Mouse (Mus musculus) urinary bladder, postnatal 25 days (tissue): ENCODE data around the gene Pqlc2.

Experiments used
- DNase-seq: peaks from one replicate; pipeline ENCODE4 v3.0.0; 2022; ENCODE audit warnings: low spot score

Pqlc2 gene

DNA sequence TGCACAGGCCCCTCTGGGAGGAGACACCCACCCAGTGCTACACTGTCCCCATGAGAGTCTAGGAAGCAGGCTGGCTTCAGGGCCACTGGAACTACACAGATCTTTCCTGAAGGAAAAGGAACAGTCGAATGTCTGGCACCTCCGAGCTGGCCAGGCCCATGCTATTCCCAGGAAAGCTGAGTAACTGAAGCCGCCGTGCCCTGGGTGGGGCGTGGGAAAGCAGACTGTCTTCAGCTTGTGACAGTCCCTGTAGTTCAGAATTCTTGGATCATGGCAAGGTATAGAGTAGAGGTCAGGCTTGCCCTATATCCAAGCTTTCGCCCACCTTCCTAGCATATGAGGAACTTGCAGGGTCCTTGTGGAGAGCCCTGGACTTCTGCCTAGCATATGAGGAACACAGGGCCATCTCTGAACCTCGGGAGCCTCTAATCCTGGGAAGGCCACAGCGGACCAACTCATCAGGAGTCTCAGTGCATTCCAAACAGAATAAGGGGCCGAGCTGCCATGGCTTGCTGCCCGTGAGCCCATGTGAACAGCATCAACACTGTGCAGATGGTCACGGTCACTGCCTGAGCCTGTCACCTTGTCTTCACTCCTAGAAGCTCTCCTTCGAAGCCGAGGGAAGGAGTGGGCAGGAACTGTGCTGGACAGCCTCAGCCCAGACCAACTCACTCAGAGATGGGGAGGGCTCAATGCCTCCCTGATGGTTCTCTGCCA is 44.6 kb downstream of the Pqlc2 start:
- no peak for DNase-seq

DNA sequence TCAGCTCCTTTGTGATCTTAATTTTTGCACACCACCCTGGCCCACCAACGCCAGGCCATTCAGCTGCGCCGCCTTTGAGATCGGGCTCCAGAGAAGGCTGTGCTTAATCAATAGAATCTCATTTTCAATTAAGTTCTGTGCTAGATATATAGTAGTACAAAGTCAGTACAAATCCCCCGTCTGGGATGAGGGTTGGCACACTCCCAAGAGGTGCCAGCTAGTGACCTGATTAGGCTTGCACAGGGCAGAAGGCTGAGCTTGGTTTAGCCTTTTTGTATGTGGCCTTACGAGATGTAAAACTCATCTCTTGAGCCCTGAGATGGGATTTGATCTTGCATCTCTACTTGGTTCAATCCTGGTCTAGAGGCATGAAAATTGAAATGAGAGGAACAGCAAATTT is 47.5 kb downstream of the Pqlc2 start:
- DNase-seq = no peak

DNA sequence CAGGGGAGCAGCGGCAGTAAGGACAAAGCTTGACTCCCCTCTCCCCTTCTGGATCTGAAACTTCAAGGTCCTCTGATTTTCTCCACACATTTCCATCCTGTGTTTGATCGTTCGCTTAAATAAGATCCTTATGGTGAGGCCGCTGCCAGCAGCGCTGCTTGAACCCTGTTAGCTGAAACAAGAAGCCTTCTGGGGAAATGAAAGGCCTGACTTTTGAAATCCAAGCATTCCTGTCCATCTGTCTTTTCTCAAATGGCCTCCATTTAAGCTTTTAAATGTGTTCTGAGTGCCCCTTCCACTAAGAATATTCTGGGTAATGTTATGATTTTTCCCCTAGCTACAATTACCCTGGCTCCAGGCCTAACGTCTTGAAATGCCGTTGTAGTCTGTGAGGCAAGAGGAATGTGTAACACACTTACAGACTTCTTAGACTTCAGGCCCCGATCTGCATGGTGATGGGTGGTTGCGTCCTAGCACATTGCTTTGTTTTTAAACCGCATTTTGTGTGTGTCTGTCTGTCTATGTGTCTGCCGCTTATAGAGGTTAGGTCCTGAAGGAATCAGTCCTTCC is 51.1 kb downstream of the Pqlc2 start:
- no peak for DNase-seq

DNA sequence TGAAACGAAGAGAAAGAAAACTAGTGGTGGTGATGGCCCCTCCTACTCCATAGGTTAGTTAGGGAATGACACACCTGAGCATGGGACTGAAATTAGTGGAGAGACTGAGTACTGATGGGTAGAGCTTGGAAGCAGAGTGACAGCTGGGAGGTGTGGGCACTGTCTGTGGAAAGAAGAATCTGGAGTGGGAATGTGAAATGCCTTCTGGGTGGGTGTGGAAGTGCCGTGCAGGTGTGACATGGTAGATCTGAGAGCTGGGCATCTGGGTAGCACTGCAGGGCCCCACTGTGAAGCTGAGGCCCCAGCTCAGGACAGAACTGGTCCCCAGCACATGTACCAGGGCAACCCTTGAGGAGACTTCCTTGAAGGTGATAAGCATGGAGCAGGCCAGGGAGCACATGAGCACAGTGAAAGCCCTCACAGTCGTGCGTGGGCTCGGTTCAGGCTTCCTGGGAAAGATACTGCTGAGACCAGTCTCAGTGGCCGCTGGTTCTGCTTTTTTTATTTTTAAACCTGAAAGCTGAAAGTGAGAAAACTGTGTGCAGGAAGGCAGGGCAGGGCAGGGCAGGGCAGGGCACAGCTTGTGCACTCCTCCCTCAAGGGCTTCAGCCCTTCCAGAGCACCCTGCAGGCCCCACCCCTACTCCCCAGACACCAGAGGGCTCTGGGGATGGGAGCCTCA is 51.7 kb downstream of the Pqlc2 start:
- no peak for DNase-seq

DNA sequence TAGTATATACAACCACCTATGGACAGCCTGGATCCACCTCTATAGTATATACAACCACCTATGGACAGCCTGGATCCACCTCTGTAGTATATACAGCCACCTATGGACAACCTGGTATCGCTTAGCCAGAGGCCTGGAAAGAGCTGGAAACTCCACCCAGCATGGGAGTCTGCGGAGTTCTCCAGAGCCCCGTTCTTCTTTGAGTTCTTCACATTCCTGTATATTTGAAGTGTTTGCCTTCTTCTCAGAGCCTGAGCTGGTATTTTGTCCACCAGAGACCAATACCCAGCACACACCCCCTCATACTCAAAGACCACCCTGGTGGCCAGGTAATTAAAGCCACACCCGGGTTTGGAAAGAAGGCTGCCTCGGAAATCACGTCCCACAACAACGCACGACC is 53.8 kb downstream of the Pqlc2 start:
- no peak for DNase-seq

DNA sequence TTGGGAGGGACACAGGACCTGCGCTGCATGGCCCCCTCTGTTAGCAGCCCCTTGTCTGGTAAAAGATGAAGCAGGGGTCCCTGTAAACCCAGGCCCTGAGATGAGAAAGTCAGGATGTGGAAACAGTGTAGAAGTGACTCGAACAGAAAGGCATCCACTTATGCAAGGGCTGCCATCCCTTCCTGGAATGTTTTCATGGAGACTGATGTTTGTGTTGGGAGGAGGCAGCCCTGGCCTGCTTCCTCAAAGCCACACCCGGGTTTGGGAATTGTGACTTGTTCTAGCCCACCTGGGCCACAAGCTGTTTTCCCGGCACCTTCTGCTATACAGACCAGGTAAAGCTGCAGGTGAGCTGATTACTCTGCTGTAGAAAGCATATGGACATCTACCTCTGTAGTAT is 54.4 kb downstream of the Pqlc2 start:
- DNase-seq = no peak

DNA sequence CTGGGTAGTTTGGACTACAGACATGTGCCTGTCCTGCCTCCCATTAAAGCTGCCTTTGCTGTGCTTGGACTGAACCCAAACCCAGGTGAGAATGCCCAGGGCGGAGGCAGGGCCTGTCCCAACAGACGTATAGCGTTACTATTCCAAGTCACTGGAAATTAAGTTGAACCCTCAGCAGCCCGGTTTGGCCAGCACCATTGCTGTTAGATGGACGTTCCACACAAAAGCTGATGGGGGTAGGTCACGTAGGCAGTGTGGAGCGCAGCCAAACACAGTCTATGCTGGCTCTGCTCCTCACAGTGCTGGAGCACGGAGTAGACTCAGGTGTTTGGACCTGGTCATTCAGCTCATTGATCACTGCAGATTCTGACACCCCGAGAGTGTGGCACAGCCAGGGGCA is 57.3 kb downstream of the Pqlc2 start:
- DNase-seq = no peak

DNA sequence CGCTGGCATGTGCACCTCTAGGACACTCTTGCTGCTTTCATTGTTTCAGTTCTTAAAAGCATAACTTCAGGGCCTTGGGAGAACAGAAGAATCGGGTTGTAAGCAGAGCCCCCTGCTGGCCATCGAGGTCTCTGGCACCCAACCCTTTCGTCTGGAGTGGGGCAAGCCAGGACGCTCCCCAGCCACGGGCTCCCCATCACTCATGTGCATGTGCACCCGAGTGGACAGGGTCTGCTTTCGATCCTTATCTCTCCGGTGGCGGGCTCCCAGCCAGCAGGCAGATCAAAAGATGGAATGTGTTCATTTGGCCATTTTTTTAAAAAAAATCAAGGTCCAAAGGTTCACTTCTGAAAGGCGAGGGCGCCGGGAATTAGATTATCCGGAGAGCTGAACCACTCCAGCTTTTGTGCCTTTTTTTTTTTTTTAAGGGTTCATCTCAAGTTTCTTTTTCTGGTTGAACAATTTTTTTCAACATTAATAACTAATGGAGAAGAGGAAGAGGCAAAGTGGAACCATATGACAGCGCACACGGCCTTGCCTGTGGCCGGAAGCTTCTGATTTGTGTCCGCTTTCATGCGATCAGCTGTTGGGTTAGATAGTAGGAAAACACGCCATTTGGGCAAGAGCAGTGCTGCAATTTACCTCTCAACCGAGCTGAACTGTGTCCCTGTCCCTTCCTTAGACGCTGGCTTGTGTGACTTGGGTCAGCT is 58.3 kb downstream of the Pqlc2 start:
- DNase-seq = peak; percentile 74

DNA sequence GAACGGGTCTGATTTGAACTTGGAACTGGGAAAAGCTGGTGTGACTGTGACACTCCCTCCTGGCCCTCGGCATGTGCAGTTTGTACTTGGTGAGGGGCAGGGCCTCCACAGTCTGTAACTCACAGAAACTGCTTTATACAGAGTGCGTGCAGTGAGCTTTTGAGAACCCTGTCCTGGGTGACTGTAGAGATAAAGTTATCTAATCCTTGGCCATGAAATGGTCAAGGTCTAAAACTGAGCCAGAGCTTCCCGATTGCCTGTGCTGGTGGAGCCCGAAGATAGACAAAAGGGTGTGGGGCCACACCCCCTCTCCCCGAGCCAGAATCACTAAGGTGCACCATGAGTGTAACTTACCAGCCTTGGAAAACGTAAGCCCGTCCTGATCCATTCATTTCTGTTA is 59.6 kb downstream of the Pqlc2 start:
- no peak for DNase-seq

DNA sequence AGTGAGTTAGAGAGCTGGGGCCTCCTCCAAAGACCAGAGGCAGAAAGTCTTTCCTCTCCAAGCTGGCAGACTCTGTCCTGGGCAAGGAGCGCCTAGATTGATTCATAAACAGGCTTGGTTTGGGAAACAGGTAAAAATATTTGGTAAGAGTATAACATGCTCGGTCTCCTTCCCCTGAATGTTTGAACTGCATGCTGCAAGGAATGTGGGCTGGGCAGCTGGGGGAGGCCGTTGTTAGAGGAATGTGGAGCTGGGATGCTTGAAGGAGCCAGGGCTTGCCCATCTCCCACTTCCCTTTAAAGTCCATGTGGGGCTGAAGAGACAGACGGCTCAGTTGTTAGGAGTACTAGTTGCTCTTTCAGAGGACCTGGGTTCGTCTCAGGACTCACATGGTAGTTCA is 60.5 kb downstream of the Pqlc2 start:
- no peak for DNase-seq

DNA sequence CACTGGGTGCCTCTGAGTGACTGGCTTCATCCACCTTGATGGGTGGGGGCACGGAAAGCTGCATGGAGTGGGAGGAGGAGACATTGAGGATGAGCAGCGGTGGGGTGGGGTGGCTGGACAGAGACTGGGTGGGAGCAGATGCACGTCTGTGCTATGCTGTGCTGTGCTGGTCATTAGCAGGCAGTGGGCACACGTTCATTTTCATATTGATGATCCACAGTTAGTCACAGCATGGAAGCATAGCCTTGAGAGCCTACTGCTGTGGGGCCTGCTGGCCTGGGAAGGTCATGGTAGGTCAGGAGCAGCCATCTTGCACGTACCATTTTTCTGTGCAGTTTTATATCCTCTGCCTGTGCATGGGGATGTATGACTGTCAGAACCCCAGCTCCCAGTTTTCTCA is 61.8 kb downstream of the Pqlc2 start:
- DNase-seq = no peak

DNA sequence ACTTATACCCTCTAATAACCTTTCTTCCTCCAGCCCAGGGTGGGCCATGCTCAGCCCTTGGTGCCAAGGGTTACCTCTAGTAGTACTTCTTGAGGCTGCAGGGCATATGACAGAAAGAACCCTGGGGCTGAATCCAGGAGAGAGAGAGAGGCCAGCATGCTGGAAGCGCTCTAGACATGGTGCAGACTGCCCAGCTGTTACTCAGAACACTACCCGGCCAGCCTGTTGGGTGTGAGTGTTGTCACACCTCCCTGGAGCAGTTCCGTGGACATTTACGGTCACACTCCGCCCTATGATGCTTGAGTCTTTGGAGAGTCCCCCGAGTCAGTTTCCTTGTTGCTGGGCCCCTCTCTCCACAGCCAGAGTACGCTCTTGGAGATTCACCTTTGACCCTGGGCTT is 62.5 kb downstream of the Pqlc2 start:
- DNase-seq = no peak

DNA sequence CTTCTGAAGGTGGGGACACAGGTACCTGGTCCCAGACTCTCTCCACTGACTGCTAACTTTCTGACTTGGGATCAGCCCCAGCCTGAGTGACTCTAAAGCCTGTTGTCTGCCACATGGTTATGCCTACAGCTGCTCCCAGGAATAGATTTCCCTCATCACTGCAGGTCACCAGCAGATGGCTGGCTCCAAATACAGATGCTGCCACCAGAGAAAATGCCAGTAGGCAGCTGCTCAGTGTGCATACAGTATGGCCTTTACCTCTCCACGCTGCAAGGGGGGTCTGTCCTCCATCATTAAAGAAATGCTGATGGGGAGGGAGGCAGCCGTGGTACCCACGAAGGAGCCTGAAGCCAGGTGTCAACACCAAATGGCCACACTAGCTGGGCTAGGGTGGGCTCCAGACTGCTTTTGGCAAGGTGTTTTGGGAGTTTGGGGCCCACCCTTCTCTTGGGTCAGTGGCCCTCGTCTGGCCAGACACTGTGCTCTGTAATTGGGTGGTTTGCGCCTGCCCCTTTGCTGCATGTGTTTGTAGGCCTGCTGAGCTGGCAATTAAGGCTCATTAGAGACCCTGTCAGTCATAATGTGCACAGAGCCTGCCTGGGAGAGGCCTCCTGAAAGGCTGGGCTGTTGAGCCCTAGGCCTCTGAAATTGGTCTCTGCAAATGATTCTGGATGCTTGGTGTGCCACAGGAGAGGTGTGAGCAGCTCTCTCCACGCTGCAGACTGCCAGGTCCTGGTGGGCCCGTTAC is 64.2 kb downstream of the Pqlc2 start:
- no peak for DNase-seq

DNA sequence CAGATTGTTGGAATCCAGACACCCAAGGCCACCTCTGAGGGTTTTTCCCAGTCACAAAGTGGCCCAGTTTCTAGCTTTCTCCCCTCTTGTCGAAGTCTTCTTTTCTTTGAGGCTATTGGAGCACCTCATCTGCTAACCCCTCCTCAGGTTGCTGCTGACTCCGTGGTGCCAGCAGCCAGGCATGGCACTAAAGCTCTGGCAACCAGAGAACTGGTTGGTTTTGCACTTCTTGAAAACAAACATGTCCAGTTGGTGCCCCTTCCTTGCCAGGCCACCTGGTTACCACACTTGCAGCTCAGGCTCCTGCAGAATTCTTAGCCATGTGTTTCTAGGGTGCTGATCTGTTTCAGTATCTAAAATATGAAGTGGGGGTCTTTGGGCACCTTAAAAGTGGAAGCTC is 65.0 kb downstream of the Pqlc2 start:
- no peak for DNase-seq

DNA sequence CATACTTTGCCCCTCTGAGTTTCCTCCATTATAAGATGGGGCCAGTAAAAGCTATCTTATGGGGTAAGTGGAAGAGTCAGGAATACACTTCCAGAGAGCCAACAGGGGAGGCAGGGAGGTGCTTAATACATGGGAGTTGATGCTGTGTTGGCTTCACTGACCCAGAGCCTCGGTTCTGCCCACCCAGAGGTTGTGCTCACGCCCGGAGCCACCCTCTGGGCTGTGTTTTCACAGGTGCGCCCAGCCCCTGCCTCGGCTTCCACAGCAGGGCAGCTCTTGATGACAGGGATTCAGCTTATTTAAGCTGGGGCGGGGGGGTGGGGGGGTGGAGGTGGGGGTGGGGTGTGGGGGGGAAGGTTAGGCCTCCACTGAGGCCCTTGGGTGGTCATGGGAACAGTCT is 65.7 kb downstream of the Pqlc2 start:
- no peak for DNase-seq

DNA sequence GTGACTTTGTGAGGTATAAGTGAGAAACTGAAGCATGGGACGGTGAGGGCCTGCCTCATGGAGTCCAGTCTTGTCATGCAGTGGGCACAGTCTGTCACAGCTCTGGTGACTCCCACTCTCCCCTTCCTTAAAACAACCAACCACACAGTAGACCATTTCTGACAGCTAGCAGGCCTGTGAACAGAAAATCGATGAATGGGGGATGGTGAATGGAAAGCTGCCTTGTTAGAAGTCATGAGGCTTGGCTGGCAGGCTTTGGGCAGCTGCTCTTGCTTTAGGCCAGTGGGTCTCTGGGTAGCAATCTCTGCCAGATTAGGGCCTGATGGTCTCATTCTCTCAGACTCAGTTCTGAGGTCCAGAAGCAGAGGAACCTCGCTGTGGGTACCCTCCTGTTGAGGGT is 66.3 kb downstream of the Pqlc2 start:
- DNase-seq = no peak
